Mouse (Mus musculus) kidney, adult 9 months (tissue): ENCODE measurements around the gene Ube2q2.

ENCODE experiments used
- DNase-seq: peaks from one replicate; pipeline ENCODE4 v3.0.0; 2022

Ube2q2 gene

DNA sequence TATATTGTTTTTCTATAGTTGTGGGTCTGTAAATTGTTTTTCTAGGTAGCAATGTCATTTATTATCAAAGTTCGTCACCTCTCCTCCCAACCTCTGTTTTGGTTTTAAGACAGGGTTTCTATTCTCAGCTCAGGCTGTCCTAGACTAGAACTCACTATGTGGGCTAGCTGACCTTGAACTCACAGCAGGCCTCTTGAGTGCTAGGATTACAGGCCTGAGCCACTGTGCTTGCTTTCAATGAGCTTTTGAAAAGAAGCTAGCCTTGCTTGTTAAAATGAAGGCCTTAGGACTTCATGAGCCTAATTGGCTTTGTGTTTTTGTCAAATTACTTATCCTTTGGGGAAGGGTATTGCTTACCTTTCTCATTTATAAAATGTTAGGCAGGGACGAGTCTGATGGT, 25.6 kb downstream of the Ube2q2 start:
- no peak for DNase-seq

DNA sequence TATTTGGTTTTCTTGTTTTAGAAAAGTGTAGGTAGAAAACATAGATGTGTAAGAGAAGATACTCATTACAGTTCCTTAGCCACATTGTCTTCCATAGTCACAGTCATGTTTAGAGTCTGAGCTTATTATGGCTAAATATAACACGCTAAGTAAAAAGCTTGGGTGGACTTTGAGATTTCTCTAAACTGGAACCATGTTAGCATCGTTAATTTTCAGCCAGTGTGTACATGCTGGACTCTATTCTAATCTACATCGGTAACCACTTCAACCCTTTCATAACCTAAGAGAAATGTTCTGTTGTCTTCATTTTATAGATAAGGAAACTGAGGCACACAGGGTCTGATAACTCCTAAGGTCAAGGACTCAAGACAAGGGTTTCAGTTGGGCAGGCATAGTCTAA, 47.2 kb downstream of the Ube2q2 start:
- peak; percentile 50 for DNase-seq

DNA sequence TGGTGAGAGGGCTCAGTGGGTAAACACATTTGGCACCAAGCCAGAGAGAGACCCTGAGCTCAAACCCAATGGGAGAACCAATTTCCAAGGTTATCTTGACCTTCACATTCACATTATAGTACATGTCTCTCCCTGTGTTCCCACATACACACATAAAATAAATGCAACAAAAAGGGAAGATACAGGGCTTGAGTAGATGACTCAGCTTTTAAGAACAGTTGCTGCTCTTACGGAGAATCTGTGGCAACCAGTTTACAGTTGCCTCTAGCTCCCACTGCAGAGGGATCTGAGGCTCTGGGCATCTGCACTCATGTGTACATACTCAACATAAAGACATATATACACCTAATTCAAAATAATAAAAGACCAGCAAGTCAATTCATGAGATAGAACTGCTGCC, 49.6 kb downstream of the Ube2q2 start:
- DNase-seq = no peak

GRCm38 (mm10) chr9:55199348-55199747, 50.7 kb downstream of the Ube2q2 start:
- no peak for DNase-seq

GRCm38 (mm10) chr9:55208458-55208789, 59.8 kb downstream of the Ube2q2 start:
- DNase-seq = no peak

GRCm38 (mm10) chr9:55208790-55209481, 60.3 kb downstream of the Ube2q2 start, which contains the start of gene Fbxo22:
Gene Fbxo22 (plus strand): TSS chr9:55208925.
- DNase-seq = peak; percentile 83

GRCm38 (mm10) chr9:55211611-55212010, 63.0 kb downstream of the Ube2q2 start:
- peak; percentile 72 for DNase-seq

DNA sequence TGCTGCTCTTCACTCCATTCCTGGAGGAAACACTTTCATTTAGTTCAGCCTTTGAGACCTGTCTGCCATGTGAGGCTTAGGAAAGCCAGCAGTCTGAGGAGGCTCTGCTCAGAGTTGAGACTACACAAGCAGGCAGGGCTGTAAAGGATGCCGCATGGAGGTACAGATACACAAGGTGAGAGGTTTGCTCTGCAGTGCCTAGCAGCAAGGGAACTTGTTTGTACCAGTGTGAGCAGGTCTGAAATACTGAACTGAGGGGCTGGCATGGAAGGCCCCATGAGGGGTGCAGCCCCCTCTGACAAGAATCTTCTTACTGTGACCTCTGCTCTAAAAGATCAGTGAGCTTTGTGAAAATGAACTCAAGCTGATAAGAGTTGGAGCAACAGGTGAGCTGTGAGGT, 64.7 kb downstream of the Ube2q2 start:
- no peak for DNase-seq

DNA sequence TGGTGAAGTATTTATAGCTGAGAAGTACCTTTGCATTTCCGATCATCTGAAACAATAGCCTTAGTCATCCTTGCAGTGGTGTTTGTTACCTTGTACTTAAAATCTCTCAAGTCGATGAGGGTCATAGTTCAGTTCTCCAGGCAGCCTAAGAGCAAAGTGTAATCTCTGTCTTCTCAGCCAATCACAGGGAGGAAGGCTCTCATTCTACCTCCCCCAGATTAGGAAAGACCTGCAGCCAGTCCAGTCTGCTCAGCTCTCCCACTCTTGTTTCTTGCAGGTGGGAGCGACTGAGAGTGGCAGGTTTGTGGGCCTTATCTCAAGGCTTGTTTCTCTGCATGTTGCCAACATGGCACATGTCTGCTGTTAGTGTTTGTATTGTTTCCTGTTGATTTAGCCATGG, 66.4 kb downstream of the Ube2q2 start:
- peak; percentile 49 for DNase-seq

DNA sequence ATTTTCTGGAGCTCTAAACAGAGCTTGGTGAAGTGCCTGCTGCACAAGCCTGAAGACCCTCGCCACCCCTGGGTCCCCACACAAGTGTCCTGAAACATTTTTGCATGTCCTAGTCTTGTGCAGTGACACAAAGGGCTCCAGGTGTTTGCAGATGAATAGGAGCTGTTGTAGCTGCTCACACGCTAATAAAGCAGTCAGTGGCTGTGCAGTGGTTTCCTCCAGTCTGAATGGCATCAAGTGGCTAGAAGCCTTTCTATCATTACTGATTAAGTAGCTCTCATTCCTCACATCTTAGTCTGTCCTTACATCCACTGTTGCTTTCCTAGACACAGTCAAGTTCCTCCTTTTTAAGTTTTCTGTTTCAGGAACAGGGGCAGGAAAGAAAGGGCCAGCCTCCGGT, 67.0 kb downstream of the Ube2q2 start:
- no peak for DNase-seq

GRCm38 (mm10) chr9:55216078-55216477, 67.4 kb downstream of the Ube2q2 start:
- DNase-seq = no peak

GRCm38 (mm10) chr9:55217381-55217780, 68.7 kb downstream of the Ube2q2 start:
- DNase-seq = no peak

- peak; percentile 31 for DNase-seq
These were observed 76.6 kb downstream of the Ube2q2 start for GRCm38 (mm10) chr9:55225165-55225737.

- DNase-seq = no peak
These were observed 77.6 kb downstream of the Ube2q2 start for GRCm38 (mm10) chr9:55226251-55226650.

GRCm38 (mm10) chr9:55228149-55228548, 79.5 kb downstream of the Ube2q2 start:
- peak; percentile 56 for DNase-seq

GRCm38 (mm10) chr9:55229010-55229409, 80.4 kb downstream of the Ube2q2 start:
- no peak for DNase-seq

- DNase-seq = peak; percentile 79
These were observed 82.9 kb downstream of the Ube2q2 start for GRCm38 (mm10) chr9:55231544-55231943.

DNA sequence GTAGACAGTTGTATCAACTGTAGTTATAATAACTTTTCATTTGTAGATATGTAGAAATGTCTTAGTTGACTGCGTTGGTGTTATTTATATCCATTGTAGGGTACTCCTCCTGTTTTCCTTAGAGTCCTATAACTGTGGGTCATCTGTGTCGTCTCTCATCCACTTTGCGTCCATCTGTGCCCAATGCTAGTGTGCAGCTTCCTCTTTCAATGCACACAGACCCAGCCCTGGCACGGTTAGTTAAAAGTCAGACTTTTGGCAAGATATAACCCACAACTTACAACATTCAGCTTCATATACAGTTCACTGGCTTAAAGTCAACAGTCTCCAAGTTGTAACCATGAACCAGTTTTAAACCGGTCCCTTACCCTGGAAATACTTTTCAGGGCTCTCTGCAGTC, 83.5 kb downstream of the Ube2q2 start:
- no peak for DNase-seq

GRCm38 (mm10) chr9:55232586-55232985, 83.9 kb downstream of the Ube2q2 start:
- no peak for DNase-seq

DNA sequence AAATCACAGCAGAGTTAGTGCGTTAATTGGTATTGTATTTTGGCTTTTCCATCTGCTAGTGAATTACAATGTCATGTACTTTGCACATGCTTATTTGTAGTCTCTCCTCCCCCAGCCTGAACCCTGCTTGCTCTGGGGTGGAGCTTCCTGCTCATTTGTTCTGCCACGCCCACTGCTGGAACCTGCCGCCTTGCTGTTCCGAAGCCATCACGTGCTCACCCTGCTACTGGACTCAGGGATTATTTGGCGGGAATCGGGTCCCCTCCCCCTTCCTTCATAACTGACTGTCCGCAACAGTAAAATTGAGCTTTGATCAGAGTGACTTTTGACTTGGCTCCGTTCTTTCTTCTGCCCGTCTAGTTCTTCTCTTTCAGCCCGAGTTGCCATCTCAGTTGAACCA, 84.4 kb downstream of the Ube2q2 start:
- peak; percentile 93 for DNase-seq

DNA sequence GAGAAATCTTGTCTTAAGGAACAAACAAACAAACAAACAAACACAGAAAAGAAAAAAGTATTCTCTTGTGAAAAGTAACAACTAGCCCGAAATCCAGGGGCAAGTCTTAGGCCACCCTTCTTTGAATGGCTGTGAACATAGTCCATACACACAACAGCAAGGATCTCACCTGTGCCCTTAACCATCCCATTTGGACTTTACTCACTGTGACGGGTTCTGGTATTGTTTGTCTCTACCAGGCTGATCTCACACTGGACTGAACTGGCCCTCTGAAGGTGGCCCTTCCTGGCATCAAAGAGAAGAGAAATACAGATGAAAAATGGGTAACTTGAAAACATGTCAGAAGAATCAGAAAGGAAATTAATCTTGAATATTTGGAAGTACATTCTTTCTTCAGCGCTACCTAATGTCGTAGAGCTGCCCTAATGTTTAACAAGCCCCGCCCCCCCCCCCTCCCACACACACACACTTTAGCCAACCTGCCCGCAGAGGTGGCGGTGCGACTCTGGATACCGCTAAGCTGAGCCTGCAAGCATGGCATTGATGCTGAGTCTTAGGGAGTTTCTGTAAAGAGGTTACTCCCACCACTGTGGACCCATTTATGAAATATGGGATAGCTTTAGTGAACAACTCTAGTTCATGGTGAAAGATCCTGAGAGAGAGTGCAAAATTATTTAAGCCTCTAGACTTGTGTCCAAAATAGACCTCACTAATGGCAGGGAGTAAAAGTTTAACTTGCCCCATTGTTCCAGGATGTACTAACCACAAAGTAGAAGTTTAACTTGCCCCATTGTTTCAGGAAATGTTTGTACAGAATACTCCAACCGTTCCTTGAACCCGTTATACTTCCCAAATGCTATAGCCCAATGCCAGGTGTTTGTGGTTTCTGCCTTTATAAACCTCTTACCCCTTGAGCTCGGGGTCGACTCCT, 87.8 kb downstream of the Ube2q2 start:
- DNase-seq = peak; percentile 54

DNA sequence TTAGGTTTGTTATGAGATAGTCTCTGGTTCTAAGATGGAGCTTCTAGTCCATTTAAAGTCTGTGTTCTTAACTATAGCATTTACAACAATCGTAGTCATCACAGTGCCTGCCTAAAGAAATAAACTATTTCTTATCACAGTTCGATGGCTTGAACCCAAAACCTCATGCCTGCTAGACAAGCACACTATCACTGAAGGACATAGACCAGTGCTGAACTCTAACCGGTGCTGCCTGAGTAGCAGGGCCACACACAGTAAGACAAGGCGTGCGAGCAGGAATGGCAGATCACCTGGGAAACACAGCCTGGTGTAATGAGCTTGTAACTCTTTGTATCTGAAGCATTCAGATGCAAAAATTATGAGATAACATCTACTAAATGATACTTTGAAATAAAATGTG, 92.2 kb downstream of the Ube2q2 start:
- no peak for DNase-seq

DNA sequence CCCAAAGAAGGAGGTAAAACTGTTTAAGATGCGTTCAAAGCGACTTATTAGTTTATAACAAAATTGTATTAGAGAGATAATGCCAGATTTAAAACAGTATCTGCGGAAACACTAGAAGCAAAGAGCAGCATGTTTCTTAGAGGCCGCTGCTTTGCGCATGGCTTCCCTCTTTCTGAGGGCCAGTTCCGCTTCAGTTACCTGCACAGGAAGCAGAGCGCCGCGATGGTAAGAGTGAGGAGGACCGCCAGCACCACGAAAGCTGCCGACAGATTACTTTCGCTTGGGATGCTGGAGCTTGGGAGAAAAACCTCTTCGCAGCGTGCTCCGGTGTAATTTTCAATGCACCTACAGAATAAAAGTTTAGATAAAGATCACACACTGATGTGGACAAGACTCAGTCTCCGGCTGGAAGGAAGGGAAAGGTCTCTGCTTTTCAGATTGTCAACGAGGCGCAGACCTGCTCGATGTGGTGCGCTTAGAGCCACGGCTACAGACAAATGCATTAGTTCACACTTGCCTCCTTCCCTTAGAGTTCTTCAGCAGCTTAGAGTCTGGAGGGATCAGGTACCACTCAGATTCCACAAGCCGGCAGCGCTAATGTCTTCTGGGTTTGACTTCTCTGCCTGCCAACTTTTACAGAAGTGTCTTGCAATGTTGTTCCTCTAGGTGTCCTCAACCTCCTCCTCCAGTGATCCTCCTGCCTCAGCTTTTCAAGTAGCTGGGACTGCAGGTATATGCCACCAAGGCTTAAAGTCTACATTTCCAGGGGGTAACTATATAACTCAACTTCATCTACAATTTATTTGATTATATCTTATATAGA, 93.4 kb downstream of the Ube2q2 start:
- no peak for DNase-seq
